Mouse (Mus musculus): ENCODE results near the gene Vps51. TPM values are rescaled to one million over a fixed set of nuclear protein-coding genes. Genes with fewer than 3 reads are reported as not detected.
"Not testable (repeated sequence)": the region's sequence is repeated elsewhere in the genome, so short reads cannot be mapped to it uniquely, and the experiment has no call there.

The Vps51 gene
- polyA plus RNA-seq, 1 experiment: 23.5 TPM

- Histone ChIP-seq H3K9me3 (no peaks in the 10 kb centered on the region), H3K4me1 (peaks cover 92% of the 10 kb centered on the region), H3K27me3 (replicated peaks) (no peaks in the 10 kb centered on the region), H3K36me3 (replicated peaks; ENCODE audit: low read length) (peaks cover 84% of the 10 kb centered on the region), H3K4me3 (replicated peaks) (no peak overlapping the region)
- TF ChIP-seq FLI1 (IDR thresholded peaks at IDR 0.05; ENCODE audit: low read length): no peak
- TF ChIP-seq GATA1 (IDR thresholded peaks at IDR 0.05; ENCODE audit: borderline replicate concordance, low read length): no peak
These were observed 24.5 kb downstream of the Vps51 start for GRCm38 (mm10) chr19:6052516-6052915.

GRCm38 (mm10) chr19:6048681-6049410, 28.2 kb downstream of the Vps51 start:
- Histone ChIP-seq H3K9me3 (no peaks in the 10 kb centered on the region), H3K36me3 (replicated peaks; ENCODE audit: low read length) (peaks cover 61% of the 10 kb centered on the region), H3K4me1 (peaks cover 76% of the 10 kb centered on the region), H3K27me3 (replicated peaks) (no peaks in the 10 kb centered on the region), H3K4me3 (replicated peaks) (peak overlapping the region; percentile 97)
- TF ChIP-seq FLI1 (IDR thresholded peaks at IDR 0.05; ENCODE audit: low read length) (no peak), GATA1 (IDR thresholded peaks at IDR 0.05; ENCODE audit: borderline replicate concordance, low read length) (no peak)

GRCm38 (mm10) chr19:6047899-6048166, 29.2 kb downstream of the Vps51 start:
- peak overlapping the region; percentile 97 for H3K4me3 ChIP-seq (replicated peaks)
- H3K4me1 ChIP-seq: peaks cover 67% of the 10 kb centered on the region
- TF ChIP-seq GATA1 (IDR thresholded peaks at IDR 0.05; ENCODE audit: borderline replicate concordance, low read length) (no peak), FLI1 (IDR thresholded peaks at IDR 0.05; ENCODE audit: low read length) (no peak)
- peaks cover 51% of the 10 kb centered on the region for H3K36me3 ChIP-seq (replicated peaks; ENCODE audit: low read length)
- no peaks in the 10 kb centered on the region for H3K27me3 ChIP-seq (replicated peaks)
- no peaks in the 10 kb centered on the region for H3K9me3 ChIP-seq

- Histone ChIP-seq H3K27me3 (replicated peaks) (no peaks in the 10 kb centered on the region), H3K9me3 (no peaks in the 10 kb centered on the region), H3K4me1 (peaks cover 63% of the 10 kb centered on the region), H3K36me3 (replicated peaks; ENCODE audit: low read length) (peaks cover 46% of the 10 kb centered on the region), H3K4me3 (replicated peaks) (peak overlapping the region; percentile 97)
- TF ChIP-seq GATA1 (IDR thresholded peaks at IDR 0.05; ENCODE audit: borderline replicate concordance, low read length): no peak
- no peak for TF ChIP-seq FLI1 (IDR thresholded peaks at IDR 0.05; ENCODE audit: low read length)
These were observed 29.7 kb downstream of the Vps51 start for GRCm38 (mm10) chr19:6047154-6047898.

GRCm38 (mm10) chr19:6046294-6047153, 30.5 kb downstream of the Vps51 start, which contains the start of gene Syvn1:
Gene Syvn1 (plus strand): TSS chr19:6046576.
- H3K36me3 ChIP-seq (replicated peaks; ENCODE audit: low read length): peaks cover 38% of the 10 kb centered on the region

GRCm38 (mm10) chr19:6045366-6046293, 31.4 kb downstream of the Vps51 start:
- H3K4me3 ChIP-seq (replicated peaks): peak overlapping the region; percentile 97
- no peaks in the 10 kb centered on the region for H3K27me3 ChIP-seq (replicated peaks)
- H3K4me1 ChIP-seq: peaks cover 52% of the 10 kb centered on the region
- TF ChIP-seq FLI1 (IDR thresholded peaks at IDR 0.05; ENCODE audit: low read length): no peak
- TF ChIP-seq GATA1 (IDR thresholded peaks at IDR 0.05; ENCODE audit: borderline replicate concordance, low read length): no peak
- peaks cover 29% of the 10 kb centered on the region for H3K36me3 ChIP-seq (replicated peaks; ENCODE audit: low read length)
- no peaks in the 10 kb centered on the region for H3K9me3 ChIP-seq

More at GRCm38 (mm10) chr19:6046294-6047153, 30.5 kb downstream of the Vps51 start, which contains the start of gene Syvn1:
- Histone ChIP-seq H3K4me3 (replicated peaks) (peak within 1 kb of the TSS; percentile 97), H3K9me3 (no peaks in the 10 kb centered on the region), H3K4me1 (peaks cover 60% of the 10 kb centered on the region), H3K27me3 (replicated peaks) (no peaks in the 10 kb centered on the region)
- 0 out of 2 replicates have a peak, but pooled peaks have one; percentile 46 for TF ChIP-seq FLI1 (IDR thresholded peaks at IDR 0.05; ENCODE audit: low read length)
- TF ChIP-seq GATA1 (IDR thresholded peaks at IDR 0.05; ENCODE audit: borderline replicate concordance, low read length): no peak

- peaks cover 14% of the 10 kb centered on the region for H3K36me3 ChIP-seq (replicated peaks; ENCODE audit: low read length)
- H3K9me3 ChIP-seq; H3K27me3 ChIP-seq (replicated peaks); H3K4me3 ChIP-seq (replicated peaks): not testable (repeated sequence)
- peaks cover 36% of the 10 kb centered on the region for H3K4me1 ChIP-seq
These were observed 32.9 kb downstream of the Vps51 start for GRCm38 (mm10) chr19:6044102-6044501.

- H3K9me3 ChIP-seq: no peaks in the 10 kb centered on the region
- peaks cover 30% of the 10 kb centered on the region for H3K4me1 ChIP-seq
- no peaks in the 10 kb centered on the region for H3K36me3 ChIP-seq (replicated peaks; ENCODE audit: low read length)
- no peaks in the 10 kb centered on the region for H3K27me3 ChIP-seq (replicated peaks)
- no peak overlapping the region for H3K4me3 ChIP-seq (replicated peaks)
- no peak for TF ChIP-seq FLI1 (IDR thresholded peaks at IDR 0.05; ENCODE audit: low read length)
- TF ChIP-seq GATA1 (IDR thresholded peaks at IDR 0.05; ENCODE audit: borderline replicate concordance, low read length): no peak
These were observed 34.7 kb downstream of the Vps51 start for GRCm38 (mm10) chr19:6042293-6042692.

GRCm38 (mm10) chr19:6040002-6040401, 37.0 kb downstream of the Vps51 start:
- no peak for TF ChIP-seq GATA1 (IDR thresholded peaks at IDR 0.05; ENCODE audit: borderline replicate concordance, low read length)
- no peak for TF ChIP-seq FLI1 (IDR thresholded peaks at IDR 0.05; ENCODE audit: low read length)
- H3K36me3 ChIP-seq (replicated peaks; ENCODE audit: low read length): no peaks in the 10 kb centered on the region
- no peak overlapping the region for H3K4me3 ChIP-seq (replicated peaks)
- peaks cover 32% of the 10 kb centered on the region for H3K4me1 ChIP-seq
- H3K27me3 ChIP-seq (replicated peaks): peaks cover 2% of the 10 kb centered on the region
- no peaks in the 10 kb centered on the region for H3K9me3 ChIP-seq

Data from megakaryocyte, embryonic 14.5 days (primary cell).